Mouse (Mus musculus): Measurements from ENCODE around the gene Cmtr1.

The Cmtr1 gene

GRCm38 (mm10) chr17:29737849-29738804, 77.7 kb downstream of the Cmtr1 start:
- no peak for DNase-seq

- no peak for DNase-seq
Measured at GRCm38 (mm10) chr17:29747466-29747865, 87.1 kb downstream of the Cmtr1 start.

- no peak for DNase-seq
Measured at GRCm38 (mm10) chr17:29754510-29754909, 94.1 kb downstream of the Cmtr1 start.
